Mouse (Mus musculus) liver, embryonic 11.5 days (tissue): ENCODE results near the gene Batf3. TPM values are rescaled to one million over a fixed set of nuclear protein-coding genes. Genes with fewer than 3 reads are reported as not detected.

Source experiments
- ATAC-seq: fragments of 200-750 bp; cut with Nextera tagmentation; replicated peaks from 2 replicates; pipeline ENCODE4 v1.8.0; 2017; ENCODE audit warnings: moderate number of reproducible peaks, mild to moderate bottlenecking, moderate TSS enrichment, moderate library complexity; ENCODE audit not compliant: low FRiP score
- DNase-seq: peaks from one replicate; pipeline ENCODE4 v3.0.0-alpha.2; 2017; ENCODE audit warnings: low spot score
- H3K27ac ChIP-seq: fragments of 300-500 bp; sonication (generic); 2 replicates; pipeline ENCODE4 v1.5.1; 2014; ENCODE audit warnings: mild to moderate bottlenecking, low read depth, low read length, control low read depth
- H3K27me3 ChIP-seq: fragments of 300-500 bp; sonication (generic); replicated peaks from 2 replicates; pipeline ENCODE4 v1.6.1; 2014; ENCODE audit warnings: low read length, mixed read lengths; ENCODE audit not compliant: control insufficient read depth, insufficient read depth
- H3K36me3 ChIP-seq: fragments of 300-500 bp; sonication (generic); 2 replicates; pipeline ENCODE4 v1.6.1; 2014; ENCODE audit warnings: mild to moderate bottlenecking, low read length, moderate library complexity, mixed read lengths; ENCODE audit not compliant: control insufficient read depth, insufficient read depth
- H3K4me1 ChIP-seq: fragments of 300-500 bp; sonication (generic); replicated peaks from 2 replicates; pipeline ENCODE4 v1.6.1; 2014; ENCODE audit warnings: low read length, mixed read lengths; ENCODE audit not compliant: control insufficient read depth, insufficient read depth
- H3K4me2 ChIP-seq: fragments of 300-500 bp; sonication (generic); 2 replicates; pipeline ENCODE4 v1.6.1; 2014; ENCODE audit warnings: mild to moderate bottlenecking, control low read depth, moderate library complexity
- H3K4me3 ChIP-seq: fragments of 300-500 bp; sonication (generic); 2 replicates; pipeline ENCODE4 v1.5.1; 2014; ENCODE audit warnings: low read depth, low read length, control low read depth
- H3K9ac ChIP-seq: fragments of 300-500 bp; sonication (generic); 2 replicates; pipeline ENCODE4 v1.6.1; 2014; ENCODE audit warnings: low read depth, low read length, control low read depth
- H3K9me3 ChIP-seq: fragments of 300-500 bp; sonication (generic); 2 replicates; pipeline ENCODE4 v1.6.1; 2016; ENCODE audit warnings: low read length, inconsistent platforms, mixed read lengths; ENCODE audit not compliant: control insufficient read depth
- WGBS: fragments of 180-500 bp; shearing (Covaris S2); extraction: QIAGEN DNeasy Blood & Tissue Kit; methylation state at CpG from one replicate; pipeline ENCODE4 v1.1.7; 2014; 5-methylcytosine and 5-hydroxymethylcytosine counted together
- polyA plus RNA-seq: library from polyadenylated mRNA; unstranded; fragments of >200 nt; fragmentation: Nextera tagmentation; extraction: Ambion mirVana; gene quantifications from 2 replicates; pipeline ENCODE4 v1.2.1, GENCODE M21; 2014

Batf3 gene
- polyA plus RNA-seq, 1 experiment from 2014 or later = 6.0 TPM

DNA sequence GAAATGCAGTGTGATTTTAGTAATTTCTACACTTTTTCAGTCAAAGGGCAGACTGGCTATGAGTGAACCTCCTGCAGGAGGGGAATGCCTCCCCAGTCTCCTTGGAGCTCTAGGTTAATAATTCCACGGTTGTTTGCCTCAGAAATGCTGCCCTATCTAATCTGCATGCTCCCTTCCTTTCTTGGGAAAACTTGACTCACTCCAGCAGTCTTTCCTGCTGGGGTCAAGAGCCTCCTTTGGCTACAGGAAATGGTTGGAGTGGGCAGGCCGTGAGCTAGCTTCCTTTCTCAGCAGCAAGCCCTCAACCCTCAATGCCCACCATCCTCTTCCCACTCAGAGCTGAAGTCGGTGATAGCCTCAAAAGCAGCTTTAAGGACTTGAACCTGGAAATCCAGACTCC lies 56.7 kb downstream of the Batf3 start:
- no peak for DNase-seq
- Histone ChIP-seq H3K9me3 (peaks cover 3% of the 10 kb centered on the region; the same call in 1 of the 2 replicates), H3K27ac (no peak overlapping the region), H3K36me3 (no peaks in the 10 kb centered on the region), H3K9ac (no peak overlapping the region), H3K4me1 (no peaks in the 10 kb centered on the region), H3K4me2 (no peak overlapping the region), H3K4me3 (no peak overlapping the region), H3K27me3 (no peaks in the 10 kb centered on the region)
- WGBS = 17% methylated on average over 3 of the region's 3 CpGs
- ATAC-seq = no peak; the same call in 1 of the 2 replicates

Other genes starting within 250 kb of the Batf3 start
- gene Rps6kc1, start 186.1 kb upstream of the Batf3 start, polyA plus RNA-seq = 10.0 and 11.1 TPM in 2 replicates
- 32.1 and 34.1 TPM in 2 replicates for gene Angel2, start 172.7 kb upstream of the Batf3 start, polyA plus RNA-seq
- gene Vash2, start 118.6 kb upstream of the Batf3 start, polyA plus RNA-seq = 12.8 and 14.2 TPM in 2 replicates
- 11.8 and 12.1 TPM in 2 replicates for gene Flvcr1, start 71.7 kb upstream of the Batf3 start, polyA plus RNA-seq
- gene Spata45, start 61.2 kb upstream of the Batf3 start, polyA plus RNA-seq = not detected in 2 replicates
- gene Tatdn3, start 34.9 kb upstream of the Batf3 start, polyA plus RNA-seq = 14.4 and 17.2 TPM in 2 replicates
- gene Nsl1, start 34.8 kb upstream of the Batf3 start, polyA plus RNA-seq = 27.7 and 30.7 TPM in 2 replicates
- not detected in 2 replicates for gene Fam71a, start 67.0 kb downstream of the Batf3 start, polyA plus RNA-seq
- gene Atf3, start 120.2 kb downstream of the Batf3 start, polyA plus RNA-seq = 3.1 and 3.6 TPM in 2 replicates
- gene Nenf, start 220.3 kb downstream of the Batf3 start, polyA plus RNA-seq = 53.6 and 56.4 TPM in 2 replicates
- 15.4 and 18.8 TPM in 2 replicates for gene Tmem206, start 228.1 kb downstream of the Batf3 start, polyA plus RNA-seq